Comparison of ENCODE assay signal across 25 mouse cellular contexts in the genomic region with DNA sequence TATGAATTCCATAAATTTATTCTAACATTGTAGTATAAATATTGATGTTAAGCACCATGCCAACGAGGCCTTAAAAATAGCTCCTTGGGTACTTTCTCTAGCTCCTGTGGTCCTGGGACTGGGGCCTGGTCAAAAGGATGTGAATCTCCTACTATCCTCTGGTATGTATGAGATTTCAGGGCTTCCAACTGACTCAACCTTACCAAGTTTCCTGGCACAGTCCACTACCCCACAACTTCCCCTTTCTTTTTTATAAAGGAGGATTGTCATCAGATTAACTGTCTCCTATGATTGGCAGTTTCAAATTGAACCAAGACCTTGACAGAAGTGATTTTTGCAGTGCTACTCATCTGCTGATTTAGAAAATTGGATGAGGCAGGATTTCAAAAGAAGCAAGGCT.
"Had no signal": no experiment of that assay in that cellular context is flagged by ENCODE, and none has a peak within 500 bp of the region (broad histone marks: within the 10 kb centered on the region; RNA-seq: fewer than 3 reads in every experiment).

No protein-coding gene starts in this region.

- H3K4me3 ChIP-seq: gastrocnemius, adult 2 months; heart, embryonic 10.5 days; heart, embryonic 12.5 days; intestine, embryonic 15.5 days; kidney, embryonic 15.5 days; limb, embryonic 13.5 days; limb, embryonic 15.5 days; liver, embryonic 12.5 days had no signal

- H3K36me3 ChIP-seq: heart, embryonic 10.5 days; heart, embryonic 12.5 days; intestine, embryonic 15.5 days; kidney, embryonic 15.5 days; limb, embryonic 13.5 days; limb, embryonic 15.5 days; liver, embryonic 12.5 days had no signal

- H3K4me1 ChIP-seq: heart, embryonic 10.5 days; heart, embryonic 12.5 days; intestine, embryonic 15.5 days; kidney, embryonic 15.5 days; limb, embryonic 13.5 days; limb, embryonic 15.5 days; liver, embryonic 12.5 days had no signal

- H3K27ac ChIP-seq: gastrocnemius, adult 2 months; heart, embryonic 10.5 days; hindbrain, embryonic 14.5 days; intestine, embryonic 15.5 days; kidney, embryonic 15.5 days; kidney, postnatal 0 days; limb, embryonic 13.5 days; limb, embryonic 15.5 days; liver, embryonic 12.5 days had no signal

- H3K4me2 ChIP-seq: heart, embryonic 12.5 days; hindbrain, embryonic 14.5 days; intestine, embryonic 15.5 days; kidney, embryonic 15.5 days; limb, embryonic 13.5 days; limb, embryonic 15.5 days; liver, embryonic 12.5 days had no signal

- H3K9me3 ChIP-seq: intestine, embryonic 15.5 days; limb, embryonic 15.5 days had no signal

- DNase-seq: gastrocnemius, adult 2 months; gastrocnemius, postnatal 10 days; gastrocnemius, postnatal 25 days; heart, adult 18-20 months; heart, postnatal 10 days; heart, postnatal 4 days; kidney, adult 18-20 months; kidney, adult 8-10 months; kidney, postnatal 14 days; kidney, postnatal 36 days; layer of hippocampus, adult 9-11 months; layer of hippocampus, postnatal 36 days; left cerebral cortex, postnatal 4 days had no signal

- H3K27me3 ChIP-seq: heart, embryonic 12.5 days; intestine, embryonic 15.5 days; kidney, embryonic 15.5 days; limb, embryonic 13.5 days; limb, embryonic 15.5 days; liver, embryonic 12.5 days had no signal

- ATAC-seq: hindbrain, embryonic 16.5 days; inflammation-experienced regulatory T-cells, adult 6 months; intestine, embryonic 15.5 days; intestine, postnatal 0 days; liver, embryonic 12.5 days had no signal

- H3K9ac ChIP-seq: heart, embryonic 12.5 days; hindbrain, embryonic 14.5 days; intestine, embryonic 15.5 days; kidney, embryonic 15.5 days; limb, embryonic 13.5 days; limb, embryonic 15.5 days; liver, embryonic 12.5 days had no signal
